In genomic region chr11:48870781-48871180, GRCm38 (mm10) we compare ENCODE assay signal across 7 mouse cellular contexts. TPM values are rescaled to one million over a fixed set of nuclear protein-coding genes. Genes with fewer than 3 reads are reported as not detected.
DNase-seq lines count a peak whose midpoint lies in the region; ATAC-seq lines count a peak whose summit lies in the region.

No protein-coding gene starts in this region.

- DNase-seq in spleen, adult 12 weeks (ENCODE audit: low spot score), result peak; percentile 23
- no peak for DNase-seq in spleen, adult 18-20 months
- DNase-seq in limb, embryonic 10.5 days (ENCODE audit: low spot score), result no peak
- no peak for DNase-seq in right cerebral cortex, postnatal 4 days
- DNase-seq in urinary bladder, postnatal 14 days (ENCODE audit: low spot score), result no peak

- H3K27me3 ChIP-seq in limb, embryonic 10.5 days (ENCODE audit: low read depth, poor library complexity, severe bottlenecking), result peaks cover 14% of the 10 kb centered on the region
- peaks cover 10% of the 10 kb centered on the region for H3K27me3 ChIP-seq in neural tube, embryonic 15.5 days (replicated peaks)

- no peaks in the 10 kb centered on the region for H3K36me3 ChIP-seq in limb, embryonic 10.5 days
- no peaks in the 10 kb centered on the region for H3K36me3 ChIP-seq in neural tube, embryonic 15.5 days

- H3K4me2 ChIP-seq in neural tube, embryonic 15.5 days, result peak overlapping the region; percentile 76

- peak overlapping the region; percentile 51 for H3K9ac ChIP-seq in neural tube, embryonic 15.5 days (replicated peaks)

- peaks cover 20% of the 10 kb centered on the region for H3K4me1 ChIP-seq in limb, embryonic 10.5 days
- peaks cover 20% of the 10 kb centered on the region; the same call in 1 of the 2 replicates for H3K4me1 ChIP-seq in neural tube, embryonic 15.5 days

- 0 out of 2 replicates have a peak overlapping the region, but pooled peaks have one; percentile 71 for H3K27ac ChIP-seq in limb, embryonic 10.5 days
- 0 out of 2 replicates have a peak overlapping the region, but pooled peaks have one; percentile 15 for H3K27ac ChIP-seq in neural tube, embryonic 15.5 days (replicated peaks)

- peak overlapping the region; percentile 57 for H3K4me3 ChIP-seq in limb, embryonic 10.5 days
- peak overlapping the region; percentile 46 for H3K4me3 ChIP-seq in neural tube, embryonic 15.5 days (replicated peaks)

- H3K9me3 ChIP-seq in limb, embryonic 10.5 days (replicated peaks), result no peaks in the 10 kb centered on the region
- no peaks in the 10 kb centered on the region for H3K9me3 ChIP-seq in neural tube, embryonic 15.5 days (replicated peaks)

- peak; percentile 22; the same call in 1 of the 2 replicates for ATAC-seq in erythroblast, adult 5-6 weeks (replicated peaks; ENCODE audit: low FRiP score, poor library complexity, severe bottlenecking)
- no peak for ATAC-seq in neural tube, embryonic 15.5 days (ENCODE audit: low FRiP score)

- 42% methylated on average over 7 of the region's 7 CpGs for WGBS in limb, embryonic 10.5 days
- WGBS in neural tube, embryonic 15.5 days, result 41% methylated on average over 7 of the region's 7 CpGs

RNA-seq across cellular contexts. Expression of gene Irgm1, which starts 0.7 kb away (rescaled TPM):
- 54.8 and 67.1 TPM in 2 replicates for total RNA-seq in erythroblast, adult 5-6 weeks (2015; ENCODE audit: low replicate concordance)
- 58.3 and 69.6 TPM in 2 replicates for total RNA-seq in erythroblast, adult 5-6 weeks (2017; ENCODE audit: low replicate concordance)
- 1.0 and 1.4 TPM in 2 replicates for polyA plus RNA-seq in limb, embryonic 10.5 days (2016; fragmentation: Nextera tagmentation; extraction: Ambion mirVana)
- 4.2 and 12.2 TPM in 2 replicates for polyA plus RNA-seq in neural tube, embryonic 15.5 days (2015; fragmentation: Nextera tagmentation; extraction: Ambion mirVana)

RNA-seq across cellular contexts. Expression of gene Gm5431, which starts 31.2 kb away (rescaled TPM):
- total RNA-seq in erythroblast, adult 5-6 weeks (2015; ENCODE audit: low replicate concordance), result 0.42 and 3.5 TPM in 2 replicates
- total RNA-seq in erythroblast, adult 5-6 weeks (2017; ENCODE audit: low replicate concordance), result 0.84 TPM in 1 of 2 replicates, not detected in the other
- not detected in 2 replicates for polyA plus RNA-seq in limb, embryonic 10.5 days (2016; fragmentation: Nextera tagmentation; extraction: Ambion mirVana)
- 0.18 and 0.24 TPM in 2 replicates for polyA plus RNA-seq in neural tube, embryonic 15.5 days (2015; fragmentation: Nextera tagmentation; extraction: Ambion mirVana)

RNA-seq across cellular contexts. Expression of gene Gm12184, which starts 44.3 kb away (rescaled TPM):
- 3.1 TPM in 1 of 2 replicates, not detected in the other for total RNA-seq in erythroblast, adult 5-6 weeks (2015; ENCODE audit: low replicate concordance)
- 0.68 and 5.3 TPM in 2 replicates for total RNA-seq in erythroblast, adult 5-6 weeks (2017; ENCODE audit: low replicate concordance)
- 2.9 and 5.1 TPM in 2 replicates for polyA plus RNA-seq in limb, embryonic 10.5 days (2016; fragmentation: Nextera tagmentation; extraction: Ambion mirVana)
- polyA plus RNA-seq in neural tube, embryonic 15.5 days (2015; fragmentation: Nextera tagmentation; extraction: Ambion mirVana), result 2.9 and 3.3 TPM in 2 replicates

RNA-seq across cellular contexts. Expression of gene Trim7, which starts 44.8 kb away (rescaled TPM):
- not detected in 2 replicates for total RNA-seq in erythroblast, adult 5-6 weeks (2015; ENCODE audit: low replicate concordance)
- total RNA-seq in erythroblast, adult 5-6 weeks (2017; ENCODE audit: low replicate concordance), result 0.42 TPM in 1 of 2 replicates, not detected in the other
- 0.70 TPM in 1 of 2 replicates, not detected in the other for polyA plus RNA-seq in limb, embryonic 10.5 days (2016; fragmentation: Nextera tagmentation; extraction: Ambion mirVana)
- polyA plus RNA-seq in neural tube, embryonic 15.5 days (2015; fragmentation: Nextera tagmentation; extraction: Ambion mirVana), result 2.1 and 2.6 TPM in 2 replicates

RNA-seq across cellular contexts. Expression of gene Trim41, which starts 53.6 kb away (rescaled TPM):
- 3.3 and 12.7 TPM in 2 replicates for total RNA-seq in erythroblast, adult 5-6 weeks (2015; ENCODE audit: low replicate concordance)
- total RNA-seq in erythroblast, adult 5-6 weeks (2017; ENCODE audit: low replicate concordance), result 17.6 and 19.5 TPM in 2 replicates
- polyA plus RNA-seq in limb, embryonic 10.5 days (2016; fragmentation: Nextera tagmentation; extraction: Ambion mirVana), result 4.2 and 6.1 TPM in 2 replicates
- 6.4 and 7.3 TPM in 2 replicates for polyA plus RNA-seq in neural tube, embryonic 15.5 days (2015; fragmentation: Nextera tagmentation; extraction: Ambion mirVana)
